Mouse (Mus musculus): ENCODE measurements around the gene Fam184b. TPM values are rescaled to one million over a fixed set of nuclear protein-coding genes. Genes with fewer than 3 reads are reported as not detected.

Fam184b gene
- total and polyA plus RNA-seq, 3 experiments, result not detected

DNA sequence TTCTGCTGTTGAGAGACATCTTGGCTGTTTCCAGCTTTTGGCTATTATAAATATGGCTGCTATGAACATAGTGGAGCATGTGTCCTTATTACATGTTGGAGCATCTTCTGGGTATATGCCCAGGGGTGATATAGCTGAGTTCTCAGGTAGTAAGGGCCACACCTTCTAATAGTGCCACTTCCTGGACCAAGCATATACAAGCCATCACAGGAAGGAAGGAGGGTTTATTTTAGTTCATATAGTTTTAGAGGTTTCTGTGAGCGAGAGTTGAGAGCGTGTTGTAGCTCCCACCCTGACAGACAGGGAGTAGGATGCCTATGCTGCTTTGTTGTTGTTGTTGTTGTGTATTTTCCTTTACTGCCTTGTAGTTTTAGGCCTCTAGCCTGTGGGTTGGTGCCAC is 45.8 kb upstream of the Fam184b start:
- dilution Hi-C loops (cut with MboI; ENCODE audit: extremely low pct_ligation_motif_present, extremely low pct_unique_long_range_greater_than_20kb, low sequenced_read_pairs) (no loop called here), in situ Hi-C loops (cut with MboI; ENCODE audit: low pct_ligation_motif_present, low pct_unique_long_range_greater_than_20kb, low sequenced_read_pairs) (no loop called here)
- no peak for DNase-seq (ENCODE audit: extremely low read depth)
- peaks cover 27 to 51% of the 10 kb centered on the region in 2 experiments for H3K36me3 ChIP-seq (replicated peaks in 1 of 2; ENCODE audit: control insufficient read depth in 1 of 2, insufficient read depth in 1 of 2, low read length in 1 of 2)
- no peak overlapping the region for H3K4me3 ChIP-seq (replicated peaks in 1 of 3; ENCODE audit: low read depth in 2 of 3, low read length in 2 of 3, poor library complexity in 1 of 3)
- H3K27ac ChIP-seq (ENCODE audit: insufficient read depth, low read depth), result peak overlapping the region; percentile 56
- H3K79me2 ChIP-seq (replicated peaks; ENCODE audit: control insufficient read depth, extremely low read depth, insufficient read depth, poor library complexity, severe bottlenecking), result peaks cover 14% of the 10 kb centered on the region
- H3K9me3 ChIP-seq (replicated peaks; ENCODE audit: low read length), result no peaks in the 10 kb centered on the region
- peaks cover 13 to 48% of the 10 kb centered on the region in 2 experiments for H3K4me1 ChIP-seq (ENCODE audit: control insufficient read depth in 1 of 2, insufficient read depth in 2 of 2)
- H3K9ac ChIP-seq (ENCODE audit: insufficient read depth, low read depth), result no peak overlapping the region
- no peak overlapping the region for H3K4me2 ChIP-seq (ENCODE audit: insufficient read depth, low read depth, poor library complexity, severe bottlenecking)
- no peak for TF ChIP-seq TBP (conservative IDR thresholded peaks at IDR 0.05; ENCODE audit: low read depth, low read length)
- no peak for TF ChIP-seq RCOR1 (conservative IDR thresholded peaks at IDR 0.05; ENCODE audit: low read depth, low read length)
- no peak for TF ChIP-seq TCF12 (IDR thresholded peaks at IDR 0.05; ENCODE audit: low read depth, low read length)
- no peak for TF ChIP-seq NELFE (IDR thresholded peaks at IDR 0.05; ENCODE audit: low read depth, low read length)
- no peak for TF ChIP-seq ZNF384 (IDR thresholded peaks at IDR 0.05; ENCODE audit: low read depth, low read length)
- no peak for TF ChIP-seq ZKSCAN1 (IDR thresholded peaks at IDR 0.05; ENCODE audit: borderline replicate concordance, low read depth, low read length)
- no peak for TF ChIP-seq USF1 (IDR thresholded peaks at IDR 0.05; ENCODE audit: low read depth, low read length)
- TF ChIP-seq ETS1 (conservative IDR thresholded peaks at IDR 0.05; ENCODE audit: low read depth, low read length), result no peak
- TF ChIP-seq HCFC1 (IDR thresholded peaks at IDR 0.05; ENCODE audit: low read depth, low read length), result no peak
- TF ChIP-seq BHLHE40 (IDR thresholded peaks at IDR 0.05; ENCODE audit: low read depth, low read length), result no peak
- no peak for TF ChIP-seq MAZ (IDR thresholded peaks at IDR 0.05; ENCODE audit: low read depth, low read length)
- TF ChIP-seq SIN3A (IDR thresholded peaks at IDR 0.05; ENCODE audit: low read length), result no peak
- TF ChIP-seq MYC (IDR thresholded peaks at IDR 0.05; ENCODE audit: low read depth, low read length), result no peak
- TF ChIP-seq MAX (IDR thresholded peaks at IDR 0.05; ENCODE audit: low read length), result no peak
- TF ChIP-seq ZMIZ1 (IDR thresholded peaks at IDR 0.05; ENCODE audit: low read depth, low read length), result no peak
- TF ChIP-seq NRF1 (IDR thresholded peaks at IDR 0.05; ENCODE audit: low read depth, low read length), result no peak
- TF ChIP-seq CHD2 (IDR thresholded peaks at IDR 0.05; ENCODE audit: low read length), result no peak
- H3K27me3 ChIP-seq (replicated peaks), result no peaks in the 10 kb centered on the region

DNA sequence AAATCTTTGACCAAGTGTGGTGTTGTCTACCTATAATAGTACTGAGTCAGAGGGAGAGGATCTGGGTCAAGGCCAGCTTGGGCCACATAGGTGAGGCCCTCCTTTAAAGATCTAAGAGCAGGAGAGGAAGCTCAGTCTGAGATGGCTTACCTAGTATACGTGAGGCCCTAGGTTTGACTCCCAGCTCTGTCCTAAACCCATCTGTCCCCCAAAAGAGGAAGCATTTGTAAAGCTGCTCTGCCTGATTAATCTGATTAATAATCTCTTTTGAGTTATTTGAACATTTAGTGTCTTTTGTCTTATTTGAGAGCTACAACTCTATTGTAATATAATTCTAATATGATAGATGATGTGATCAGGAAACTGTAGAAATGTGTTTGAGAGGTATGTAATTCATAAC is 44.0 kb upstream of the Fam184b start:
- peaks cover 24 to 45% of the 10 kb centered on the region in 2 experiments for H3K36me3 ChIP-seq (replicated peaks in 1 of 2; ENCODE audit: control insufficient read depth in 1 of 2, insufficient read depth in 1 of 2, low read length in 1 of 2)
- H3K27ac ChIP-seq (ENCODE audit: insufficient read depth, low read depth), result no peak overlapping the region
- H3K9me3 ChIP-seq (replicated peaks; ENCODE audit: low read length), result no peaks in the 10 kb centered on the region
- H3K79me2 ChIP-seq (replicated peaks; ENCODE audit: control insufficient read depth, extremely low read depth, insufficient read depth, poor library complexity, severe bottlenecking), result peaks cover 16% of the 10 kb centered on the region
- DNase-seq (ENCODE audit: extremely low read depth), result no peak
- in situ Hi-C loops (cut with MboI; ENCODE audit: low pct_ligation_motif_present, low pct_unique_long_range_greater_than_20kb, low sequenced_read_pairs), result no loop called here
- H3K27me3 ChIP-seq (replicated peaks), result no peaks in the 10 kb centered on the region
- TF ChIP-seq TBP (conservative IDR thresholded peaks at IDR 0.05; ENCODE audit: low read depth, low read length) (no peak), EP300 (IDR thresholded peaks at IDR 0.05; ENCODE audit: low read length) (no peak), USF2 (conservative IDR thresholded peaks at IDR 0.05; ENCODE audit: low read depth, low read length) (no peak), HCFC1 (IDR thresholded peaks at IDR 0.05; ENCODE audit: low read depth, low read length) (no peak), SMC3 (IDR thresholded peaks at IDR 0.05; ENCODE audit: low read depth, low read length) (no peak), GABPA (IDR thresholded peaks at IDR 0.05; ENCODE audit: insufficient replicate concordance, low read depth, low read length) (no peak), MXI1 (IDR thresholded peaks at IDR 0.05; ENCODE audit: low read depth, low read length) (no peak), POLR2AphosphoS2 (IDR thresholded peaks at IDR 0.05; ENCODE audit: low read depth, low read length) (no peak), RCOR1 (conservative IDR thresholded peaks at IDR 0.05; ENCODE audit: low read depth, low read length) (no peak), SIN3A (IDR thresholded peaks at IDR 0.05; ENCODE audit: low read length) (no peak), ZMIZ1 (IDR thresholded peaks at IDR 0.05; ENCODE audit: low read depth, low read length) (no peak), JUN (IDR thresholded peaks at IDR 0.05; ENCODE audit: insufficient read depth, low read depth, low read length) (no peak), UBTF (IDR thresholded peaks at IDR 0.05; ENCODE audit: low read depth, low read length) (no peak), ETS1 (conservative IDR thresholded peaks at IDR 0.05; ENCODE audit: low read depth, low read length) (no peak), POLR2A (IDR thresholded peaks at IDR 0.05; ENCODE audit: low read depth, low read length) (no peak), IRF4 (IDR thresholded peaks at IDR 0.05; ENCODE audit: low read depth, low read length) (no peak), CHD2 (IDR thresholded peaks at IDR 0.05; ENCODE audit: low read length) (no peak)
- H3K4me1 ChIP-seq (ENCODE audit: control insufficient read depth in 1 of 2, insufficient read depth in 2 of 2), result peaks cover 13 to 49% of the 10 kb centered on the region in 2 experiments
- no peak overlapping the region for H3K4me3 ChIP-seq (replicated peaks in 1 of 3; ENCODE audit: low read depth in 2 of 3, low read length in 2 of 3, poor library complexity in 1 of 3)
- dilution Hi-C loops (cut with MboI; ENCODE audit: extremely low pct_ligation_motif_present, extremely low pct_unique_long_range_greater_than_20kb, low sequenced_read_pairs), result no loop called here
- no peak overlapping the region for H3K9ac ChIP-seq (ENCODE audit: insufficient read depth, low read depth)
- H3K4me2 ChIP-seq (ENCODE audit: insufficient read depth, low read depth, poor library complexity, severe bottlenecking), result no peak overlapping the region
